Mouse (Mus musculus) embryonic fibroblast, embryonic 13.5 days (primary cell): ENCODE measurements around the gene Calr4.

Experiments
- CTCF ChIP-seq: IDR thresholded peaks from 2 replicates; pipeline ENCODE4 v1.5.1; 2011; ENCODE audit warnings: mild to moderate bottlenecking, control low read depth, low read length, moderate library complexity, borderline replicate concordance; ENCODE audit not compliant: insufficient read depth
- POLR2A ChIP-seq: IDR thresholded peaks from 2 replicates; pipeline ENCODE4 v1.6.1; 2011; ENCODE audit warnings: low read depth, mild to moderate bottlenecking, control low read depth, low read length, moderate library complexity

DNA sequence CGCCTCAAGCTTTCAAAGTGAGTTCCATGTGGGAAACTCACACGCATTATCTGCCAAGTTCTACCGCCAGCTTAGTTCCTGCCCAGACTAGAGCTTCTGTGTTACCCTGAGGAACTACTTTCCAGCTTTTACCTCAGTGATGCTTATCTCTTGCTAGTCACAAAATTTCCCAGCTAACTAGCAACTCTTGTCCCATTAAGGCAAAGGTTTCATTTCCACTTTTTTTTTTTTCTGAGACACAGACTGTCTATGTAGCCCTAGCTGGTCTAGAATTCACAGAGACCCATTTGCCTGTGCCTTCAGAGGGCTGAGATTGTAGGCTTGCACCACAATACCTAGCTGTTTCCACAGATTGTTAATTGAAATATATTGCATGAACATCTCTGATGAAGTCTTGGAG, 33.2 kb downstream of the Calr4 start:
- no peak for TF ChIP-seq POLR2A
- no peak for TF ChIP-seq CTCF
